Mouse (Mus musculus): Measurements from ENCODE around the gene Gpr161. TPM values are rescaled to one million over a fixed set of nuclear protein-coding genes. Genes with fewer than 3 reads are reported as not detected.

Gpr161 gene
- 0.77 and 0.91 TPM in 2 replicates for polyA plus RNA-seq (2015; fragmentation: Nextera tagmentation; extraction: Ambion mirVana)

DNA sequence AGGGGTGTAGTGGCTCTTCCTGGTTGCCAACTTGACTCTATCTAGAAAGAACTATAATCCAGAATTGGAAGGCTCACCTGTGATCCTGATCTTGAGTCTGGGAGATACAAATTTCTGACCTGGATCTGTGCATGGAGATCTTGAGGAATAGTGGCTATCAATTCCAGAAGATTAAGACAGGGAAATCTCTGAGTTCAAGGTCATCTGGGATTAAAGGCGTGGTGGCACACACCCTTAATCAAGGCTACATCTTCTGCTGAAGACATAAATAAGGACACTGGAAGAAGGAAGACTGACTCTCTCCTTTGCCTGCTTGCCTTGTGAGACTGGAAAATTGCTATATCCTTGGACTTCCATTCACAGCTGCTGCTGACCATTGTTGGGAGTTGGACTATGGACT, at the start of gene Gpr161:
Gene Gpr161 (plus strand): TSS at position 301 of the 400 bp plus-strand sequence.

Other genes with a start within 250 kb of the Gpr161 start
- not detected in 2 replicates for gene Tbx19, start 135.0 kb upstream of the Gpr161 start, polyA plus RNA-seq (2015; fragmentation: Nextera tagmentation; extraction: Ambion mirVana)
- gene Sft2d2, start 101.4 kb upstream of the Gpr161 start, polyA plus RNA-seq (2015; fragmentation: Nextera tagmentation; extraction: Ambion mirVana), result 11.6 and 13.2 TPM in 2 replicates
- 68.1 and 71.8 TPM in 2 replicates for gene Tiprl, start 58.8 kb upstream of the Gpr161 start, polyA plus RNA-seq (2015; fragmentation: Nextera tagmentation; extraction: Ambion mirVana)
- gene Dcaf6, start 164.7 kb downstream of the Gpr161 start, polyA plus RNA-seq (2015; fragmentation: Nextera tagmentation; extraction: Ambion mirVana), result 15.2 TPM in 2 replicates
- gene Mpc2, start 164.8 kb downstream of the Gpr161 start, polyA plus RNA-seq (2015; fragmentation: Nextera tagmentation; extraction: Ambion mirVana), result 153 and 169 TPM in 2 replicates
- gene Adcy10, start 189.4 kb downstream of the Gpr161 start, polyA plus RNA-seq (2015; fragmentation: Nextera tagmentation; extraction: Ambion mirVana), result not detected in 2 replicates

All from urinary bladder, postnatal 0 days (tissue).